Mouse (Mus musculus) bone marrow macrophage, adult 2 months (primary cell): Measurements from ENCODE around the gene Ppara.

ENCODE experiments used
- CTCF ChIP-seq: IDR thresholded peaks from 2 replicates; pipeline ENCODE4 v1.5.1; 2012; ENCODE audit warnings: low read depth, mild to moderate bottlenecking, low read length, moderate library complexity
- POLR2A ChIP-seq: IDR thresholded peaks from 2 replicates; pipeline ENCODE4 v1.6.1; 2012; ENCODE audit warnings: mild to moderate bottlenecking, low read depth, low read length, borderline replicate concordance

GRCm38 (mm10) chr15:85756611-85757010 lies 21.8 kb downstream of the Ppara start:
- TF ChIP-seq POLR2A (no peak), CTCF (no peak)
